Mouse (Mus musculus) MEL (cell line): ENCODE results near the gene Chst3. TPM values are rescaled to one million over a fixed set of nuclear protein-coding genes. Genes with fewer than 3 reads are reported as not detected.
"Not testable (repeated sequence)": the region's sequence is repeated elsewhere in the genome, so short reads cannot be mapped to it uniquely, and the experiment has no call there.

Experiments
- DNase-seq: peaks from one replicate; pipeline ENCODE4 v3.0.0; 2011; ENCODE audit warnings: low read depth, low spot score
- H3K27ac ChIP-seq: 2 replicates; pipeline ENCODE4 v1.5.1; 2012; ENCODE audit warnings: low read depth, mild to moderate bottlenecking, control low read depth, low read length, moderate library complexity; ENCODE audit not compliant: control insufficient read depth
- H3K27me3 ChIP-seq, 2 experiments: fragments of 150-350 bp in 1 of 2; sonication (generic) in 1 of 2; 2 replicates each; pipeline ENCODE4 v1.6.1; 2012; ENCODE audit warnings: low read length in 2 of 2, mild to moderate bottlenecking in 2 of 2, improper control_type of control experiment in 1 of 2, moderate library complexity in 1 of 2; ENCODE audit not compliant: insufficient read depth in 2 of 2, control insufficient read depth in 1 of 2
- H3K36me3 ChIP-seq, 2 experiments: 2 replicates each; pipeline ENCODE4 v1.6.1; 2012 to 2014; ENCODE audit warnings: low read length in 2 of 2, improper control_type of control experiment in 1 of 2, inconsistent platforms in 1 of 2, mild to moderate bottlenecking in 1 of 2; ENCODE audit not compliant: insufficient read depth in 2 of 2, control insufficient read depth in 1 of 2
- H3K4me1 ChIP-seq, 2 experiments: fragments of 150-350 bp in 1 of 2; sonication (generic) in 1 of 2; 2 replicates each; pipeline ENCODE4 v1.6.1; 2012; ENCODE audit warnings: low read length in 2 of 2, improper control_type of control experiment in 1 of 2, mild to moderate bottlenecking in 1 of 2; ENCODE audit not compliant: insufficient read depth in 2 of 2, control insufficient read depth in 1 of 2
- H3K4me3 ChIP-seq, 2 experiments: fragments of 150-350 bp in 1 of 2; sonication (generic) in 1 of 2; 2 replicates each; pipeline ENCODE4 v1.5.1; 2012; ENCODE audit warnings: low read depth in 2 of 2, low read length in 2 of 2, mild to moderate bottlenecking in 2 of 2, moderate library complexity in 2 of 2, control low read depth in 1 of 2, improper control_type of control experiment in 1 of 2; ENCODE audit not compliant: control insufficient read depth in 1 of 2, insufficient read depth in 1 of 2
- H3K79me2 ChIP-seq: 2 replicates; pipeline ENCODE4 v1.6.1; 2012; ENCODE audit warnings: mild to moderate bottlenecking, low read length, moderate library complexity; ENCODE audit not compliant: control insufficient read depth, poor library complexity, insufficient read depth
- H3K9ac ChIP-seq: 2 replicates; pipeline ENCODE4 v1.6.1; 2012; ENCODE audit warnings: low read depth, mild to moderate bottlenecking, control low read depth, low read length, moderate library complexity; ENCODE audit not compliant: control insufficient read depth, poor library complexity, severe bottlenecking
- H3K9me3 ChIP-seq: fragments of 150-350 bp; sonication (generic); replicated peaks from 2 replicates; pipeline ENCODE4 v1.6.1; 2012; ENCODE audit warnings: mild to moderate bottlenecking, low read length, improper control_type of control experiment, moderate library complexity; ENCODE audit not compliant: insufficient read depth
- BHLHE40 ChIP-seq: IDR thresholded peaks from 2 replicates; pipeline ENCODE4 v1.6.1; 2012; ENCODE audit warnings: low read depth, mild to moderate bottlenecking, inconsistent platforms, low read length, improper control_type of control experiment, borderline replicate concordance
- CHD1 ChIP-seq: IDR thresholded peaks from 2 replicates; pipeline ENCODE4 v1.6.1; 2012; ENCODE audit warnings: low read depth, mild to moderate bottlenecking, inconsistent platforms, low read length, improper control_type of control experiment
- CHD2 ChIP-seq: IDR thresholded peaks from 2 replicates; pipeline ENCODE4 v1.6.1; 2011; ENCODE audit warnings: low read length, improper control_type of control experiment
- CTCF ChIP-seq, 3 experiments: IDR thresholded peaks in 2 of 3; conservative IDR thresholded peaks in 1 of 3; 2 replicates each; pipeline ENCODE4 v1.5.1; 2011 to 2012; ENCODE audit warnings: low read length in 3 of 3, low read depth in 2 of 3, mild to moderate bottlenecking in 2 of 3, improper control_type of control experiment in 1 of 3, inconsistent platforms in 1 of 3, mixed read lengths in 1 of 3, moderate library complexity in 1 of 3; ENCODE audit not compliant: control insufficient read depth in 1 of 3, insufficient read depth in 1 of 3, poor library complexity in 1 of 3, severe bottlenecking in 1 of 3
- E2F4 ChIP-seq: IDR thresholded peaks from 2 replicates; pipeline ENCODE4 v1.6.1; 2011; ENCODE audit warnings: low read depth, low read length, improper control_type of control experiment, borderline replicate concordance
- ELF1 ChIP-seq: IDR thresholded peaks from 2 replicates; pipeline ENCODE4 v1.6.1; 2014; ENCODE audit warnings: low read depth, mild to moderate bottlenecking, inconsistent platforms, low read length, improper control_type of control experiment, moderate library complexity
- EP300 ChIP-seq, 2 experiments: IDR thresholded peaks; 2 replicates each; pipeline ENCODE4 v1.6.1; 2011; ENCODE audit warnings: improper control_type of control experiment in 2 of 2, low read length in 2 of 2, low read depth in 1 of 2, mild to moderate bottlenecking in 1 of 2
- ETS1 ChIP-seq: IDR thresholded peaks from 2 replicates; pipeline ENCODE4 v1.6.1; 2012; ENCODE audit warnings: low read depth, mild to moderate bottlenecking, inconsistent platforms, low read length, improper control_type of control experiment, moderate library complexity
- GABPA ChIP-seq: IDR thresholded peaks from 2 replicates; pipeline ENCODE4 v1.6.1; 2012; ENCODE audit warnings: low read depth, mild to moderate bottlenecking, inconsistent platforms, low read length, improper control_type of control experiment, moderate library complexity
- JUND ChIP-seq: IDR thresholded peaks from 2 replicates; pipeline ENCODE4 v1.6.1; 2011; ENCODE audit warnings: low read depth, mild to moderate bottlenecking, improper control_type of control experiment, low read length
- MAZ ChIP-seq: IDR thresholded peaks from 2 replicates; pipeline ENCODE4 v1.6.1; 2012; ENCODE audit warnings: low read depth, mild to moderate bottlenecking, inconsistent platforms, low read length, improper control_type of control experiment
- MEF2A ChIP-seq: IDR thresholded peaks from 2 replicates; pipeline ENCODE4 v1.6.1; 2014; ENCODE audit warnings: low read depth, mild to moderate bottlenecking, inconsistent platforms, low read length, improper control_type of control experiment; ENCODE audit not compliant: poor library complexity, insufficient replicate concordance, severe bottlenecking; ENCODE audit errors: extremely low read depth
- MYB ChIP-seq: IDR thresholded peaks from 2 replicates; pipeline ENCODE4 v1.6.1; 2011; ENCODE audit warnings: mild to moderate bottlenecking, low read depth, low read length, improper control_type of control experiment
- MYC ChIP-seq: IDR thresholded peaks from 2 replicates; pipeline ENCODE4 v1.6.1; 2011; ENCODE audit warnings: low read depth, mild to moderate bottlenecking, low read length, improper control_type of control experiment, moderate library complexity
- NRF1 ChIP-seq: IDR thresholded peaks from 2 replicates; pipeline ENCODE4 v1.6.1; 2014; ENCODE audit warnings: low read depth, mild to moderate bottlenecking, inconsistent platforms, low read length, improper control_type of control experiment, moderate library complexity; ENCODE audit not compliant: poor library complexity, insufficient read depth, severe bottlenecking
- RAD21 ChIP-seq: IDR thresholded peaks from 2 replicates; pipeline ENCODE4 v1.6.1; 2011; ENCODE audit warnings: mild to moderate bottlenecking, low read depth, low read length, improper control_type of control experiment
- SMC3 ChIP-seq: IDR thresholded peaks from 2 replicates; pipeline ENCODE4 v1.6.1; 2011; ENCODE audit warnings: low read depth, low read length, improper control_type of control experiment
- TAL1 ChIP-seq: IDR thresholded peaks from 2 replicates; pipeline ENCODE4 v1.6.1; 2012; ENCODE audit warnings: mild to moderate bottlenecking, inconsistent platforms, low read length, moderate library complexity, mixed read lengths
- TBP ChIP-seq: IDR thresholded peaks from 2 replicates; pipeline ENCODE4 v1.8.0; 2011; ENCODE audit warnings: low read depth, low read length, improper control_type of control experiment
- USF1 ChIP-seq: IDR thresholded peaks from 2 replicates; pipeline ENCODE4 v1.6.1; 2014; ENCODE audit warnings: low read depth, mild to moderate bottlenecking, inconsistent platforms, low read length, improper control_type of control experiment, moderate library complexity
- ZC3H11A ChIP-seq: IDR thresholded peaks from 2 replicates; pipeline ENCODE4 v1.6.1; 2012; ENCODE audit warnings: low read depth, mild to moderate bottlenecking, inconsistent platforms, low read length, improper control_type of control experiment
- polyA plus RNA-seq, 2 experiments: library from polyadenylated mRNA; stranded (reverse) in 1 of 2; unstranded in 1 of 2; fragments of >175 nt in 1 of 2; fragments of >200 nt in 1 of 2; gene quantifications; 2 replicates each; pipeline versions ENCODE4 v1.2.1 to v1.2.4; 2012; ENCODE audit warnings: low replicate concordance in 2 of 2, low read depth in 1 of 2; ENCODE audit not compliant: insufficient read length in 2 of 2, insufficient read depth in 1 of 2, missing spikeins in 1 of 2
- total RNA-seq: library from RNA; depleted of rRNA; stranded (reverse); fragments of 300-350 nt; gene quantifications from 2 replicates; pipeline ENCODE4 v1.2.3, GENCODE M21; 2012

Chst3 gene
- total and polyA plus RNA-seq, 3 experiments = 0.08 TPM; not detected in 2

DNA sequence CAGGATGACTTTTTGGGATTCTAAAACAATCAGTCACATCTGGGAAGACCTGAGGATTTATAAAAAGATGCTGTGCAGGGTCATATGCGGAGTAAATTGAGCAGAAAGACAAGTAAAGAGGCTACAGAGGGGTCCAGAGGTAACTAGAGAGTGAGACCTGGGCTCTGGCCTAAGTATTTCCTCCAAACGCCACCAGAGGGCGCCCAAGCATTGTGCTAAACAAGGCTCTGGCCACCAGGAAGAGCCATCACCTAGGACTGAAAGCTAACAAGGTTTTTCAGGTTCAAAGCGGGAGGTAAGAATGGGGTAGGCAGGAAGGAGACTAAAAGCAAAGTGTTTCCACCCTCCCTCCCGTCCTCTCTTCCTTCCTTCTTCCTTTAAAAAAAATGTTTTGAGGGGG, 71.0 kb downstream of the Chst3 start:
- peak; percentile 66 for TF ChIP-seq RAD21
- TF ChIP-seq NRF1 = no peak
- TF ChIP-seq BHLHE40 = no peak
- TF ChIP-seq SMC3 = peak; percentile 47
- no peak for TF ChIP-seq USF1
- no peak for TF ChIP-seq MYB
- TF ChIP-seq MYC = no peak
- TF ChIP-seq MEF2A = no peak
- no peak for TF ChIP-seq ETS1
- no peak for TF ChIP-seq GABPA
- TF ChIP-seq TBP = no peak
- no peak for TF ChIP-seq TAL1
- TF ChIP-seq E2F4 = no peak
- no peak for TF ChIP-seq CHD1
- TF ChIP-seq JUND = no peak
- TF ChIP-seq ZC3H11A = peak; percentile 29
- no peak for TF ChIP-seq ELF1
- TF ChIP-seq MAZ = no peak
- TF ChIP-seq CTCF (IDR thresholded peaks at IDR 0.05 in 2 of 3, conservative IDR thresholded peaks at IDR 0.05 in 1 of 3; ENCODE audit: control insufficient read depth in 1 of 3, insufficient read depth in 1 of 3, low read depth in 2 of 3, low read length in 3 of 3, poor library complexity in 1 of 3, severe bottlenecking in 1 of 3) = peak; percentile 66 to 74 (median 71)
- TF ChIP-seq CHD2 = no peak
- TF ChIP-seq EP300 (IDR thresholded peaks at IDR 0.05; ENCODE audit: low read depth in 1 of 2, low read length in 2 of 2) = no peak
- H3K27me3 ChIP-seq = no peaks in the 10 kb centered on the region
- no peaks in the 10 kb centered on the region for H3K79me2 ChIP-seq
- H3K27ac ChIP-seq = no peak overlapping the region
- H3K36me3 ChIP-seq = no peaks in the 10 kb centered on the region
- DNase-seq = peak; percentile 61
- H3K4me1 ChIP-seq = peaks cover 0 to 3% of the 10 kb centered on the region in 2 experiments; a peak in 1 of 4 replicates
- no peak overlapping the region for H3K4me3 ChIP-seq
- no peaks in the 10 kb centered on the region for H3K9me3 ChIP-seq
- no peak overlapping the region for H3K9ac ChIP-seq

DNA sequence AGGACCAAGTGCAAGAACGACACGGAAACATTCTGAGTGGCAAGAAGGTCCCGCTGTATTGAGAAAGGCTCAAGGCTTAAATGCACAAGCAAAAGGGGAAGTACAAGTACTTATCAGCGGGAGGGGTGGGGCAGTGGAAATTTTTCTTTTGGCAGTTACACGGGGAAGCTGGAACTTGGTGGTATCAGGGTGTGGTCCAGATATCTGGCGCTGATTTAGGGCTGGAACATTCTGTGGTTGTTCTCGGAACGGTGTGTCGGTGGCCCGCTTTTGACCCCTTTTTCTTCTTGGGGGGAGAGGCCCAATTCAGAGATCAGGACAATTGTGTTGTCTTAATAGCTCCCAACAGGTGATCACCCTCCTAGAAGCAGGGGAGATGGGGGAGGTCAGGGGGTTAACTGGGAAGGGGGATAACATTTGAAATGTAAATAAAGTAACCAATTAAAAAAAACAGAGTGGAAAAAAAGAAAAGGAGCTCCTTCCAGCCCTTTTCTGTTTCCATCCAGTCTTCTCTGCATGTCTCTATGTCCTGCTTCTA, 71.5 kb downstream of the Chst3 start:
- not testable (repeated sequence) for DNase-seq, H3K27ac ChIP-seq, H3K27me3 ChIP-seq

More for the DNA sequence above, 71.5 kb downstream of the Chst3 start:
- not testable (repeated sequence) for H3K36me3 ChIP-seq, H3K9ac ChIP-seq, H3K4me3 ChIP-seq, H3K4me1 ChIP-seq, H3K79me2 ChIP-seq, H3K9me3 ChIP-seq
